Mouse (Mus musculus) liver, embryonic 12.5 days (tissue): Measurements from ENCODE around the gene Hlf. TPM values are rescaled to one million over a fixed set of nuclear protein-coding genes. Genes with fewer than 3 reads are reported as not detected.

Experiments
- ATAC-seq: fragments of 200-750 bp; cut with Nextera tagmentation; 2 replicates; pipeline ENCODE4 v1.8.0; 2017; ENCODE audit warnings: moderate number of reproducible peaks, mild to moderate bottlenecking, moderate library complexity
- H3K27ac ChIP-seq: fragments of 300-500 bp; sonication (generic); 2 replicates; pipeline ENCODE4 v1.5.1; 2016; ENCODE audit warnings: mild to moderate bottlenecking
- H3K27me3 ChIP-seq: fragments of 300-500 bp; sonication (generic); replicated peaks from 2 replicates; pipeline ENCODE4 v1.6.1; 2016; ENCODE audit warnings: mild to moderate bottlenecking, moderate library complexity
- H3K36me3 ChIP-seq: fragments of 300-500 bp; sonication (generic); 2 replicates; pipeline ENCODE4 v1.6.1; 2016; ENCODE audit warnings: mild to moderate bottlenecking, moderate library complexity
- H3K4me1 ChIP-seq: fragments of 300-500 bp; sonication (generic); 2 replicates; pipeline ENCODE4 v1.6.1; 2016
- H3K4me2 ChIP-seq: fragments of 300-500 bp; sonication (generic); 2 replicates; pipeline ENCODE4 v1.6.1; 2016; ENCODE audit warnings: mild to moderate bottlenecking, moderate library complexity
- H3K4me3 ChIP-seq: fragments of 300-500 bp; sonication (generic); 2 replicates; pipeline ENCODE4 v1.5.1; 2016; ENCODE audit warnings: mild to moderate bottlenecking, moderate library complexity
- H3K9ac ChIP-seq: fragments of 300-500 bp; sonication (generic); 2 replicates; pipeline ENCODE4 v1.6.1; 2016; ENCODE audit warnings: mild to moderate bottlenecking, moderate library complexity
- H3K9me3 ChIP-seq: fragments of 300-500 bp; sonication (generic); replicated peaks from 2 replicates; pipeline ENCODE4 v1.6.1; 2016; ENCODE audit warnings: mild to moderate bottlenecking, moderate library complexity
- WGBS: fragments of 180-500 bp; shearing (Covaris S2); methylation state at CpG from one replicate; pipeline ENCODE4 v1.1.7; 2016; ENCODE audit not compliant: insufficient replicate concordance; 5-methylcytosine and 5-hydroxymethylcytosine counted together
- polyA plus RNA-seq: library from polyadenylated mRNA; unstranded; fragments of >200 nt; fragmentation: Nextera tagmentation; extraction: Ambion mirVana; gene quantifications from 2 replicates; pipeline ENCODE4 v1.2.1, GENCODE M21; 2016

Hlf gene
- polyA plus RNA-seq, 1 experiment from 2014 or later: 5.0 TPM

- Histone ChIP-seq H3K36me3 (no peaks in the 10 kb centered on the region), H3K27ac (peak overlapping the region; percentile 33; the same call in 1 of the 2 replicates), H3K4me1 (peaks cover 28% of the 10 kb centered on the region), H3K27me3 (peaks cover 70% of the 10 kb centered on the region), H3K4me2 (peak overlapping the region; percentile 70), H3K9ac (peak overlapping the region; percentile 40; the same call in 1 of the 2 replicates), H3K9me3 (no peaks in the 10 kb centered on the region), H3K4me3 (peak overlapping the region; percentile 52)
- WGBS: 1% methylated on average over 36 of the region's 36 CpGs
- ATAC-seq: no peak
Observed at GRCm38 (mm10) chr11:90389174-90389901, 1.4 kb downstream of the Hlf start.

- WGBS: 32% methylated on average over 32 of the region's 32 CpGs
- Histone ChIP-seq H3K27me3 (peaks cover 70% of the 10 kb centered on the region), H3K4me3 (peak overlapping the region; percentile 52), H3K9me3 (no peaks in the 10 kb centered on the region), H3K27ac (peak overlapping the region; percentile 51), H3K4me1 (peaks cover 28% of the 10 kb centered on the region), H3K4me2 (peak overlapping the region; percentile 70), H3K36me3 (no peaks in the 10 kb centered on the region), H3K9ac (0 out of 2 replicates have a peak overlapping the region, but pooled peaks have one; percentile 4)
- no peak for ATAC-seq
Observed at GRCm38 (mm10) chr11:90387501-90388440, 2.9 kb downstream of the Hlf start.

- H3K9ac ChIP-seq: no peak overlapping the region
- 0 out of 2 replicates have a peak, but pooled peaks cover 3% of the 10 kb centered on the region for H3K36me3 ChIP-seq
- 37% methylated on average over 6 of the region's 6 CpGs for WGBS
- H3K4me3 ChIP-seq: no peak overlapping the region
- H3K9me3 ChIP-seq: no peaks in the 10 kb centered on the region
- ATAC-seq: peak; percentile 47; the same call in 1 of the 2 replicates
- no peak overlapping the region for H3K4me2 ChIP-seq
- H3K27ac ChIP-seq: 0 out of 2 replicates have a peak overlapping the region, but pooled peaks have one; percentile 45
- peaks cover 17% of the 10 kb centered on the region for H3K27me3 ChIP-seq
- H3K4me1 ChIP-seq: peaks cover 7% of the 10 kb centered on the region; the same call in 1 of the 2 replicates
Observed at GRCm38 (mm10) chr11:90382005-90382611, 8.6 kb downstream of the Hlf start.

- peaks cover 7% of the 10 kb centered on the region; the same call in 1 of the 2 replicates for H3K27me3 ChIP-seq
- peaks cover 7% of the 10 kb centered on the region; the same call in 1 of the 2 replicates for H3K4me1 ChIP-seq
- H3K4me2 ChIP-seq: no peak overlapping the region
- H3K4me3 ChIP-seq: no peak overlapping the region
- no peak overlapping the region for H3K9ac ChIP-seq
- 42% methylated on average over 5 of the region's 5 CpGs for WGBS
- ATAC-seq: no peak
- no peak overlapping the region for H3K27ac ChIP-seq
- H3K9me3 ChIP-seq: no peaks in the 10 kb centered on the region
- H3K36me3 ChIP-seq: 0 out of 2 replicates have a peak, but pooled peaks cover 3% of the 10 kb centered on the region
Observed at GRCm38 (mm10) chr11:90381113-90381512, 9.6 kb downstream of the Hlf start.

- ATAC-seq: no peak; the same call in 1 of the 2 replicates
- whole genome bisulfite sequencing: 71% methylated on average over 10 of the region's 10 CpGs
- no peak overlapping the region for H3K4me3 ChIP-seq
- no peak overlapping the region for H3K27ac ChIP-seq
- 0 out of 2 replicates have a peak, but pooled peaks cover 3% of the 10 kb centered on the region for H3K36me3 ChIP-seq
- peaks cover 7% of the 10 kb centered on the region; the same call in 1 of the 2 replicates for H3K4me1 ChIP-seq
- H3K4me2 ChIP-seq: no peak overlapping the region
- no peak overlapping the region for H3K9ac ChIP-seq
- 0 out of 2 replicates have a peak, but pooled peaks cover 4% of the 10 kb centered on the region for H3K27me3 ChIP-seq
- no peaks in the 10 kb centered on the region for H3K9me3 ChIP-seq
Observed at GRCm38 (mm10) chr11:90380131-90380685, 10.5 kb downstream of the Hlf start.

- 89% methylated on average over 5 of the region's 5 CpGs for WGBS
- H3K4me1 ChIP-seq: peaks cover 7% of the 10 kb centered on the region; the same call in 1 of the 2 replicates
- no peaks in the 10 kb centered on the region for H3K27me3 ChIP-seq
- ATAC-seq: no peak
- H3K27ac ChIP-seq: no peak overlapping the region
- H3K9ac ChIP-seq: no peak overlapping the region
- H3K9me3 ChIP-seq: no peaks in the 10 kb centered on the region
- no peak overlapping the region for H3K4me2 ChIP-seq
- 0 out of 2 replicates have a peak, but pooled peaks cover 3% of the 10 kb centered on the region for H3K36me3 ChIP-seq
- H3K4me3 ChIP-seq: no peak overlapping the region
Observed at GRCm38 (mm10) chr11:90378008-90378407, 12.7 kb downstream of the Hlf start.

GRCm38 (mm10) chr11:90376436-90376835 lies 14.3 kb downstream of the Hlf start:
- no peak overlapping the region for H3K4me3 ChIP-seq
- no peak overlapping the region for H3K27ac ChIP-seq
- no peak overlapping the region for H3K9ac ChIP-seq
- ATAC-seq: no peak
- H3K9me3 ChIP-seq: no peaks in the 10 kb centered on the region
- 0 out of 2 replicates have a peak, but pooled peaks cover 3% of the 10 kb centered on the region for H3K36me3 ChIP-seq
- H3K4me1 ChIP-seq: no peaks in the 10 kb centered on the region
- H3K27me3 ChIP-seq: no peaks in the 10 kb centered on the region
- no peak overlapping the region for H3K4me2 ChIP-seq
- 78% methylated on average over 9 of the region's 9 CpGs for WGBS

GRCm38 (mm10) chr11:90371470-90372100 lies 19.1 kb downstream of the Hlf start:
- no peaks in the 10 kb centered on the region for H3K36me3 ChIP-seq
- H3K4me3 ChIP-seq: no peak overlapping the region
- no peaks in the 10 kb centered on the region for H3K9me3 ChIP-seq
- no peaks in the 10 kb centered on the region; the same call in 1 of the 2 replicates for H3K27me3 ChIP-seq
- no peak overlapping the region for H3K9ac ChIP-seq
- peaks cover 20% of the 10 kb centered on the region for H3K4me1 ChIP-seq
- H3K4me2 ChIP-seq: no peak overlapping the region
- no peak overlapping the region for H3K27ac ChIP-seq
- no peak for ATAC-seq
- WGBS: 40% methylated on average over 8 of the region's 8 CpGs

- Histone ChIP-seq H3K4me2 (no peak overlapping the region), H3K9me3 (no peaks in the 10 kb centered on the region), H3K27ac (no peak overlapping the region), H3K27me3 (peaks cover 1% of the 10 kb centered on the region; the same call in 1 of the 2 replicates), H3K4me1 (peaks cover 20% of the 10 kb centered on the region), H3K36me3 (no peaks in the 10 kb centered on the region), H3K9ac (no peak overlapping the region), H3K4me3 (no peak overlapping the region)
- ATAC-seq: no peak
- WGBS: 19% methylated on average over 11 of the region's 11 CpGs
Observed at GRCm38 (mm10) chr11:90370789-90371291, 19.9 kb downstream of the Hlf start.

GRCm38 (mm10) chr11:90370367-90370766 lies 20.3 kb downstream of the Hlf start:
- H3K27ac ChIP-seq: no peak overlapping the region; the same call in 1 of the 2 replicates
- WGBS: 44% methylated on average over 11 of the region's 11 CpGs
- H3K9me3 ChIP-seq: no peaks in the 10 kb centered on the region
- H3K4me2 ChIP-seq: no peak overlapping the region
- H3K27me3 ChIP-seq: peaks cover 6% of the 10 kb centered on the region; the same call in 1 of the 2 replicates
- no peaks in the 10 kb centered on the region for H3K36me3 ChIP-seq
- H3K4me1 ChIP-seq: peaks cover 22% of the 10 kb centered on the region
- no peak for ATAC-seq
- H3K9ac ChIP-seq: no peak overlapping the region
- no peak overlapping the region for H3K4me3 ChIP-seq
